Mouse (Mus musculus) left cerebral cortex, postnatal 4 days (tissue): Measurements from ENCODE around the gene Fermt2. TPM values are rescaled to one million over a fixed set of nuclear protein-coding genes. Genes with fewer than 3 reads are reported as not detected.
A peak's percentile ranks its signal among the peaks of the same experiment; 100 is the strongest.

Source experiments
- DNase-seq: peaks from one replicate; pipeline ENCODE4 v3.0.0-alpha.2; 2022
- intact Hi-C: fragments of 180-260 bp; cut with DNase I; formaldehyde crosslinking; loops from one replicate; pipeline ENCODE4 v1.15.1; 2025
- total RNA-seq, 2 experiments: library from RNA; stranded (reverse); gene quantifications; 2 replicates each; pipeline ENCODE4 v1.2.3; 2021

Gene Fermt2
- total RNA-seq, result 10 to 100 TPM; 72.8 to 77.2 TPM

- peak; percentile 81 for DNase-seq
- intact Hi-C loops, result loop anchor here (10.0 kb wide), 1 partner anchor 105 kb away; no protein-coding TSS in a partner anchor
These were observed at the start of gene Fermt2 for GRCm38 (mm10) chr14:45529411-45530363. Gene Fermt2, minus strand, starts transcription at chr14:45530118.

- intact Hi-C loops, result no loop called here
- peak; percentile 73 for DNase-seq
These were observed 36.4 kb upstream of the Fermt2 start for GRCm38 (mm10) chr14:45566066-45566937.

GRCm38 (mm10) chr14:45565216-45566065 is 35.5 kb upstream of the Fermt2 start:
- intact Hi-C loops, result no loop called here
- peak; percentile 13 for DNase-seq

GRCm38 (mm10) chr14:45563577-45563976 is 33.7 kb upstream of the Fermt2 start:
- DNase-seq, result peak; percentile 80
- intact Hi-C loops, result no loop called here

- intact Hi-C loops, result no loop called here
- no peak for DNase-seq
These were observed 31.8 kb upstream of the Fermt2 start for GRCm38 (mm10) chr14:45561681-45562080.

- intact Hi-C loops, result no loop called here
- no peak for DNase-seq
These were observed 29.1 kb upstream of the Fermt2 start for GRCm38 (mm10) chr14:45559018-45559417.

- intact Hi-C loops, result no loop called here
- no peak for DNase-seq
These were observed 24.4 kb upstream of the Fermt2 start for GRCm38 (mm10) chr14:45554336-45554735.

GRCm38 (mm10) chr14:45553854-45554253 is 23.9 kb upstream of the Fermt2 start:
- DNase-seq, result peak; percentile 55
- intact Hi-C loops, result no loop called here

GRCm38 (mm10) chr14:45552431-45552830 is 22.5 kb upstream of the Fermt2 start:
- intact Hi-C loops, result no loop called here
- no peak for DNase-seq

- intact Hi-C loops, result no loop called here
- DNase-seq, result peak; percentile 41
These were observed 21.3 kb upstream of the Fermt2 start for GRCm38 (mm10) chr14:45551121-45551768.

GRCm38 (mm10) chr14:45550010-45550647 is 20.2 kb upstream of the Fermt2 start:
- intact Hi-C loops, result no loop called here
- no peak for DNase-seq

- no peak for DNase-seq
- intact Hi-C loops, result no loop called here
These were observed 18.2 kb upstream of the Fermt2 start for GRCm38 (mm10) chr14:45548118-45548517.

- intact Hi-C loops, result no loop called here
- DNase-seq, result no peak
These were observed 15.0 kb upstream of the Fermt2 start for GRCm38 (mm10) chr14:45544905-45545304.

- intact Hi-C loops, result no loop called here
- DNase-seq, result no peak
These were observed 14.1 kb upstream of the Fermt2 start for GRCm38 (mm10) chr14:45544026-45544425.

GRCm38 (mm10) chr14:45539659-45540468 is 9.9 kb upstream of the Fermt2 start:
- peak; percentile 75 for DNase-seq
- intact Hi-C loops, result loop anchor here (10.0 kb wide), 1 partner anchor 115 kb away; no protein-coding TSS in a partner anchor

- intact Hi-C loops, result loop anchor here (10.0 kb wide), 1 partner anchor 106 kb away; no protein-coding TSS in a partner anchor
- DNase-seq, result peak; percentile 48
These were observed 737 bp upstream of the Fermt2 start for GRCm38 (mm10) chr14:45530364-45531345.

- DNase-seq, result no peak
- intact Hi-C loops, result no loop called here
These were observed 1.1 kb downstream of the Fermt2 start for GRCm38 (mm10) chr14:45528861-45529260.
